Mouse (Mus musculus) cerebellum, adult (tissue): ENCODE data around the gene Nubp1.
A peak's percentile ranks its signal among the peaks of the same experiment; 100 is the strongest.

Experiments used
- ATAC-seq: cut with Nextera tagmentation; 2 replicates; pipeline ENCODE4 v1.9.2; 2017; ENCODE audit warnings: mild to moderate bottlenecking, moderate library complexity, mixed read lengths; ENCODE audit not compliant: insufficient number of reproducible peaks, low FRiP score, low TSS enrichment

The Nubp1 gene

DNA sequence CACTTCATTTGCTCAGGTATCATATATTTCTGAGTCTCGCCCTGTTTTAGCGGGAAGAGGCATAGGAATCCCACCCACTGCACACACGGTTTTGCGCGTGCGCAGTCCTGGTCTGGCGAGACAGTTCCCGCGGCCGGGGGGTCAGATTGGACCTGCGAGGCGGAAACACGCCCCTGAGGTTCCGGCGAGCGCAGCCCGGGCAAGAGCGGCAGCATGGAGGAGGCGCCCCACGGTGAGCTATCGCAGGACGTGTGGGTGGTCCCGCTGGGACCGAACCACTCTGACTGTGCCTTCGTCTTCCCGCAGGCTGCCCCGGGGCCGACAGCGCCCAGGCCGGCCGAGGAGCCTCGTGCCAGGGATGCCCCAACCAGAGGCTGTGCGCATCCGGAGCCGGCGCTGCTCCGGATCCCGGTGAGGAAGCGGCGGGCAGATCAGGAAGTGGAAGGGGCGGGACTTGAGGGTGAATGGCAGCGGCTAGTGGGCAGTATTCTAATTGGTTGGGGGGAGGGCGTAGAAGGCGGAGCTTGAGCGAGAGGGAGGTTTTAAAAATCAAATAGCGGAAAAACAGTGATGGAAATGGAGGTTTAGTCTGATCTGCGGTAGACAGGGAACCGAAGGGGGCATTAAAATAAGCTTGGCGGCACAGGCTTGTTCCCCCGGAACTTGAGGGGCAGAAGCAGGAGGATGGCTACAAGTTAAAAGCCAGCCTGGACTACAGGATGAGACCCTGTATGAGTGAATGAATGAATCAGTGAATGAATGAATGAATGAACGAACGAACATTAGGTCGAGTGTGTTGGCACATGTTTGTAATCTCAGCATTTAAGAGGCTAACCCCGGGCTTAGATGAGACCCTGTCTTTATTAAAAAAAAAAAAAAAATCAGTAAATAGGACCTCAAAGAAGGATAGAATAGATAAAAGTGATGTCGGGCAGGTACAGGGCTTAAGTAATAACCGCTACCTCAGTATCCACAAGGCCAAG, at the start of gene Nubp1:
Gene Nubp1, plus strand, starts transcription at position 185 of the 983 bp plus-strand sequence.
- ATAC-seq, result peak; percentile 95

DNA sequence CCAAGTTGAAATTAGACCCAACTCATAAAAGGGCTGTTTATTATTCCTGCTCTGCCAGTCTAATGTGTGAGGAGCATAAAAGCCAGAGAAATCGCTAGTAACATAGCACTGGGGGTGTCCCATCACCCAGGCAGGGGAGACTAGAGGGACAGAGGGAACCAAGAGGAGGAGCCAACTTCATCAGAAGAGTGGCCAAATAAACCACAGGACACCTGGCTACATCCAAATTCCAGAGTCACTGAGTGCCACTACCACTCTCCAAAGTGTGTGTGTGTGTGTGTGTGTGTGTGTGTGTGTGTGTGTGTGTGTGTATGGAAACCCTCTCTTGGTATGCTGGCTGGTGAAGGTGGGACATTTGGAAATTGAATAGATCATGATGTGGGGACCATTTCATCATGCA, 48.7 kb upstream of the Nubp1 start:
- no peak for ATAC-seq

- ATAC-seq, result no peak
Observed at GRCm38 (mm10) chr16:10365796-10366195, 46.0 kb upstream of the Nubp1 start.

DNA sequence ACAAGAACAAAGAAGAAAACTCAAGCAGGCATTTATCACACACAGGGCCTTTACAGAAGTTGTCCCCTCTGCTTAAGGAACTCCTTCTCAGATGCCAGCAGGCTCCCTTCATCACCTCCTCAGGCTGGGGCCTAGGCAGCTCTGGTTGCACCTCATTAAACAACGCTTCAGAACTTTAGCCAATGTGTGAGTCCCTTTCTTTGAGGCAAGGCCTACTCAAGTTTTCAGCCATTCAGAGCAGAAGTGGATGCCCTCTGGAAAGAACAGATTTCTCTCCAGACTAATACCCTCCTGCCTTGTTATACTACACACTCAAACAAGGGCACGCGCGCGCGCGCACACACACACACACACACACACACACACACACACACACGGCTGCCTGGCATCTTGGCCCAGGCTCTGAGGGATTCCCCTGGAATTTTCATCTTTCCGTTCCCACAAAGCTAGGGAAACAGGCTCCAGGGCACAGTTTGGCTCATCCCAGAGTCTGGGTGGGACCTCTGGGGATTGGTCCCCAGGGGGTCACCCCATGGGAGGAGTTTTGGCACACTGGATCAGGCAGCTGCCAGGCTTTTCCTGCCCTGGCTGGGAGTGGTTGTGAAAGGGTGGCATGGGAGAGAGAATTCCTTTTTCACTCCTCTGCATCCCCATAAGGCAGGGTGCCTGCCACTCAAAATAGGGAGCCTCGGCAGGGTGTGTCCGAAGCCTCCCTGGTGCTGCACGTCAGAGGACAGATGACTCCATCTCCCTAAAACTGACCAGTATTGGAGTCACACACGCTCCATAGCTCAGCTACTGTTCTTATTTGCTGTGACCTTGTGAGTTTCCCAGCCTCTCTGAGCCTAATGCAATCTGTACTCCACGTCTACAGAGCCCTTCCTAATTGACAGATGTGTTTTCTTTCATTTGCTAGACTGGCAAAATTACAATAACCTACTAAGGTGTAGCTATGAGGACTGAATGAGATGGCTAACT, 45.2 kb upstream of the Nubp1 start:
- no peak for ATAC-seq

GRCm38 (mm10) chr16:10369468-10369934, 42.2 kb upstream of the Nubp1 start:
- ATAC-seq, result no peak

- ATAC-seq, result no peak
Observed at GRCm38 (mm10) chr16:10369996-10370395, 41.8 kb upstream of the Nubp1 start.

- no peak for ATAC-seq
Observed at GRCm38 (mm10) chr16:10372372-10372771, 39.4 kb upstream of the Nubp1 start.

DNA sequence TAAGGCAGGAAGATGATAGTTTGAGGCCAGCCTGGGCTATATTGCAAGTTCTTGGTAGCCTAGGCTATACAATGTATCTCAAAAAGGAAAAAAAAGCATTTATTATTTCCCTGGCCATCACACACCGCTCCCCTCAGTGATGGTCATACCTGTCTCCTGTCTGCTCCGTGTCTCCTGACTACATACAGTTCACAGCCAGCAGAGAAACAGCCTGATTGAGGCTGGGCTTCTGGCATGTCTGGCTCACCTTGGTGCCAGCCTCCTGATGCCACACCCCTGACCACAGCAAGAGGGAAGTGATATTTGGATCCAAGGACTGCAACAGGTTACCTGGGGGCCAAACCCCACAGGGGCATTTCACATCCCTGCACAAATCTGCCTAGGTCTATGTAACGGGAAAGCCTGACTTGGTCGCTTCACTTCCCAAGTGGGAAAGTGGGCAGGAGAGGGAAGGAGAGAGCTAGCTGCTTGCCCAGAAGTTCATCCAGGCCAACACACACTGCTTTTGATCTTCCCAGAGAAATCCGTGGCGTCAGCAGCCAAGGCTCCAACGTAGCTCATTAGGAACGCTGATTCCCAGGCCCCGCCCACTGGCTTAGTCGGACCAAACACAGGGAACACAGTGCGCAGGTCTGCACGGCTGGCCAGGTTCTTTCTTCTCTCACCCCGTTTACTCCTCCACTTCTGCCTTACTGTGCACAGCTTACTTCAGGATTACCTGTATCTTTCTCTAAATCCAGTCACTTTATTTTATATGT, 37.3 kb upstream of the Nubp1 start:
- ATAC-seq, result no peak

DNA sequence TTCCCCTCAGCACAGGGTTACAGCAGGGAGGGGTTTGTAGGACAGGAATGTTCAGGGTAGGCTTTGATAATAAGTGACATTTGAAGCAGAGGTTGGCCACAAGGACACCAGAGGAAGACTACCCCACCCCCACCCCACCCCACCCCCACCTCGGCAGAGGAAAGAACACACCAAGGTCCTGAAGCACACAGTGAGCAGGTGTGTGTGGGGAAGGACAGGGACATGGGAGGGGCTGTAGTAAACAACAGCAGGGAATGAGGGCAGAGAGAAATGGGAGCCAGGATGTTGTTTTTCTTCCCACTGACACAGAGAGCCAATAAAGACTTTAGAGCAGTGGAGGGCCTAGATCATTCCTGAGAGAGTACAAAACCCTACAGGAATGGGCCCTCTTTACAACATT, 34.5 kb upstream of the Nubp1 start:
- ATAC-seq, result no peak

DNA sequence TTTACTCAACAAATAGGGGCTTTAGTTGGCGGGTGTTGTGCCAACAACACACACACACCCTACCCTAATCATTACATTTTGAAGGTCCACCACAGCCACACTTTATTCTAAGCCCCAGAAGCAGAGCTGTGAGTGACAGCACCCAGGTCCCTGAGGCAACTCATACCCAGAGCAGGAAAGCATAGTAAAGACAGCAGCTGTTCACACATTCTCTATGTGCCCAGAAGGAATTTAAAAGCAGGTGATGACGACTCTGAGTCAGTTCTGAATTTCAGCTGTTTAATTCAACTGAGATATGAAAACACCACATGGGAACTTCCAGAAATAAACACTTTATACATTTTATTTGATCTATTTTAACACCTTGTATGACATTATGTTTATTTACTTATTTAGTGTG, 32.2 kb upstream of the Nubp1 start:
- no peak for ATAC-seq

DNA sequence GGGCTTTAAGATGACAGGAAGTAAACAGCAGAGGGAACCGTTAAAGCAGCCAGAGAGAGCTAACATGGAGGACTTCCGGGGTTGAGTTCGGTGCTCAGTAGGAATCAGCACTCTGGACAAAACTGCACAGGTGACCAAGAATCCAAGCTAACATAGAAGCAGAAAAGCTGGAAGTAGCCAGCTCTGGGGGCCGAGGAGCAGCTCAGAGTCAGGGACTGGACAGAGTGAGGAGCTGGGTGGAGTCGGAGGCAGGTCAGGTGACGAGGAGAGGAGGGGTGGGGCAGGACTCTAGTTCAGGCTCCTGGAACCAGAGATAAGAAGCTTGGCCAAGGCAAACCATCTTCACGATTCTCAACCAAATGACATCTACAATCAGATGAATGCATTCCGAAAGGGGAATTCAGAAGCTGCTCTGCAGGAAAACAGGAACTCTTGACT, 27.7 kb upstream of the Nubp1 start:
- no peak for ATAC-seq

- ATAC-seq, result no peak
Observed at GRCm38 (mm10) chr16:10384544-10384943, 27.2 kb upstream of the Nubp1 start.

DNA sequence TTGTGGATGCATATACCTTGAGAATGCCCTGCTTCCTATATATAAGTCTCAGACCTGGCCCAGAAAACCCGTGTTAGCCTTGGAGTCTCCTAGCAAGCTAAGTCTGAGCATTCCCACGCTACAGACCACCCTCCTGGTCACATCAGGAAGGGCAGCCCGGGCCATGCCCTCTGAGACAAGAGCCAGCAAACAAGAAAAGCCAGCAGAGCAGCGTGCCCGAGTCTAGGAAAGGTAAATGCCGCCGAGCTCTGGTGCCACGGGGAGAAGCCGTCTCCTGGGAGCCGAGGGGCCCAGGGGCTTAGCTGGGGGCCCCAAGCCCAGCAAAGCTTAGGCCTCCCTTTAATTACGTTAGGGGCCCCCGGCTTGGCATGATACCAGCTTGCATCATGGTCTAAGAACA, 26.5 kb upstream of the Nubp1 start:
- ATAC-seq, result no peak

GRCm38 (mm10) chr16:10388634-10389365, 22.9 kb upstream of the Nubp1 start:
- ATAC-seq, result no peak

DNA sequence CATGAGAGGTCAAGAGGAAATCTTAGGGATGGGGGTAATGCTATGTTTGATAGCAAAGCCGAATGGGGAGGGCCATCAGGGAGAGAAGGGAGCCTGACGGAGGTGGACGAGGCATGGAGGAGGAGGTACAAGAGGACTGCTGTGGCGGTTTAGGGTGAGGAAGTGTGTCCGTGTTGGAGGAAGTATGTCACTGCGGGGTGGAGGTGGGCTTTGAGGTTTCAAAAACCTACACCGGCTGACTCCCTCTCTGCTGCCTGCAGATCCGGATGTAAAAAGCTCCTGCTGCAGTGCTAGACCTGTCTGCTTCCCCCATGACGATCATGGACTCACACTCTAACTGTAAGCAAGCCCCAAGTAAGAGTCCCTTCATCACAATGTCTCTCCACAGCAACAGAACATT, 19.2 kb upstream of the Nubp1 start:
- ATAC-seq, result no peak

DNA sequence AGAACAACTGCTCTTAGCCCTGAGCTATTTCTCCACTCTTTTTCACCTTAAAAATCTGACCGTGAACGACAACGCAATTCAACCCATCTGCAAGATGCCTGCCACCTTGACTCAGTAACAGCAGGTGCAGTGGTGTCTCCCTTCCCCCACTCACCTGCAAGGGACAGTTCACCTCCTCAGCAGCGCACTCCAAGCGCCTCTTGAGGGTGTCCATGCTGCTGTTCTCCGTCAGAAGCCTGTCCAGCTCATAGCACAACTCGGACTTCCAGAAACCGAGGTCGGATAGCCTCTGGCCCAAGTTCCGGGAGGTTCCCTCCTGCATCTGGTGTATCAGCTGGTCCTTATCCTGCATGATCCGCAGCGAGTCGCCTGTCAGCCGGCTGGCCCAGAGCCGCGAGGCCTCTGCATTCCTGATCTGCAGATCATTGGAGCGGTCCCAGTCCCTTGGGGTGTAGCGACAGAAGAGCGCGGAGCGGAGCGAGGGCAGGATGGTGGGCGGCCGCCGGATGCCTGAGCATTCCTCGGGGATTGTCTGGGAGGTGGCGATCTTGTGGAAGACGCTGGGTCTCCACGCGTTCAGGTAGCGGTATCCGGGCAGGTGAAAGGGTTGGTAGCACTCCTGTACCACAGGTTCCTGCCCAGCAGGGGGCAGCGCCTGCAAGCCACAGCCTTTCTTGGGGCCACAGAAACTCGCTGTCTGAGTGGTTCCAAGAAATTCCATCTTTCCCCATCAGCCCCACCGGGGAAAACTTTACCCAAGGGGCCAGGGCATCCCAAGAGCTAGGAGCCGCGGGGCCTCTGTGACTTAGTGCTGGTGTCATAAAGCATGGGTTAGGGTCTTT, 16.8 kb upstream of the Nubp1 start, which contains the start of gene Tekt5:
Gene Tekt5, minus strand, starts transcription at position 792 of the 842 bp plus-strand sequence.
- 0 out of 2 replicates have a peak, but pooled peaks have one; percentile 36 for ATAC-seq

- ATAC-seq, result no peak
Observed at GRCm38 (mm10) chr16:10398755-10399154, 13.0 kb upstream of the Nubp1 start.

DNA sequence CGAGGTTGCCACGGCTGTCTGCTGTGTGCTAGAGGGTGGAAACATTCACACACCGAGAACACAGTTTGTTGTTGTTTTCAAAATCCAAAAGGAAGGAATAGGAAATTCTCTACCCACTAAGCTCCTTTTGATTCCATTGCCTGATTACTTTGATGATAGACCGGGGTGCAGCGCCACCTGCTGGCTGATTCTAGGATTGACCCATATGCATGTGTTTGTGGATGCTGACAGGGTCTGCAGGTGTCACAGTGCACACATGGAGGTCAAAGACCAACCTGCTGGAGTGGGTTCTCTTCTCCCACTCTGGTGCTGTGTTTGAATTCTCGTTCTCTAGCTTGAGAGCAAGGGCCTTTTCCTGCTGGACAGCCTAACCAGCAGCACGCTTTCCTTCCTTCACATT, 12.6 kb upstream of the Nubp1 start:
- peak; percentile 40; the same call in 1 of the 2 replicates for ATAC-seq
